Comparison of ENCODE assay signal across 7 mouse cellular contexts in genomic region chr13:51849241-51850033, GRCm38 (mm10). TPM values are rescaled to one million over a fixed set of nuclear protein-coding genes. Genes with fewer than 3 reads are reported as not detected.
DNase-seq lines count a peak whose midpoint lies in the region; ATAC-seq and TF ChIP-seq lines count a peak whose summit lies in the region.

No protein-coding gene starts in this region.

- no peak for TF ChIP-seq POLR2A in CH12.LX (IDR thresholded peaks at IDR 0.05; ENCODE audit: low read depth, low read length)

- H3K9ac ChIP-seq in CH12.LX (ENCODE audit: insufficient read depth, low read depth) = no peak overlapping the region
- peak overlapping the region; percentile 1 for H3K9ac ChIP-seq in forebrain, embryonic 14.5 days (ENCODE audit: low read length)
- peak overlapping the region; percentile 27; the same call in 1 of the 2 replicates for H3K9ac ChIP-seq in lung, embryonic 15.5 days

- no peaks in the 10 kb centered on the region for H3K79me2 ChIP-seq in CH12.LX (replicated peaks; ENCODE audit: control insufficient read depth, extremely low read depth, insufficient read depth, poor library complexity, severe bottlenecking)

- peaks cover 28% of the 10 kb centered on the region for H3K27me3 ChIP-seq in CH12.LX (replicated peaks)
- no peaks in the 10 kb centered on the region for H3K27me3 ChIP-seq in Patski
- 0 out of 2 replicates have a peak, but pooled peaks cover 1% of the 10 kb centered on the region for H3K27me3 ChIP-seq in forebrain, embryonic 14.5 days (replicated peaks; ENCODE audit: control insufficient read depth, insufficient read depth, low read length)
- H3K27me3 ChIP-seq in lung, embryonic 15.5 days = no peaks in the 10 kb centered on the region
- no peaks in the 10 kb centered on the region for H3K27me3 ChIP-seq in splenic B cell, adult 2 months (ENCODE audit: control insufficient read depth, insufficient read depth, low read length, poor library complexity, severe bottlenecking)

- H3K4me2 ChIP-seq in CH12.LX (ENCODE audit: insufficient read depth, low read depth, poor library complexity, severe bottlenecking) = peak overlapping the region; percentile 93
- peak overlapping the region; percentile 87 for H3K4me2 ChIP-seq in forebrain, embryonic 14.5 days (ENCODE audit: low read length)
- H3K4me2 ChIP-seq in lung, embryonic 15.5 days = peak overlapping the region; percentile 99

- H3K9me3 ChIP-seq in CH12.LX (replicated peaks; ENCODE audit: low read length) = no peaks in the 10 kb centered on the region
- no peaks in the 10 kb centered on the region for H3K9me3 ChIP-seq in forebrain, embryonic 14.5 days (replicated peaks; ENCODE audit: control insufficient read depth, low read length)
- H3K9me3 ChIP-seq in lung, embryonic 15.5 days = no peaks in the 10 kb centered on the region

- no peaks in the 10 kb centered on the region for H3K36me3 ChIP-seq in CH12.LX (replicated peaks in 1 of 2; ENCODE audit: control insufficient read depth in 1 of 2, insufficient read depth in 1 of 2, low read length in 1 of 2)
- H3K36me3 ChIP-seq in forebrain, embryonic 14.5 days (ENCODE audit: control insufficient read depth, insufficient read depth, low read length) = no peaks in the 10 kb centered on the region
- no peaks in the 10 kb centered on the region for H3K36me3 ChIP-seq in lung, embryonic 15.5 days
- H3K36me3 ChIP-seq in splenic B cell, adult 2 months (ENCODE audit: control insufficient read depth, insufficient read depth, low read length, poor library complexity, severe bottlenecking) = no peaks in the 10 kb centered on the region

- no peak overlapping the region for H3K4me3 ChIP-seq in CH12.LX (replicated peaks in 1 of 3; ENCODE audit: low read depth in 2 of 3, low read length in 2 of 3, poor library complexity in 1 of 3)
- peak overlapping the region; percentile 69 for H3K4me3 ChIP-seq in forebrain, embryonic 14.5 days (ENCODE audit: low read depth, low read length)
- H3K4me3 ChIP-seq in lung, embryonic 15.5 days = peak overlapping the region; percentile 53

- POLR2A ChIA-PET in Patski (lab: Charles Lee) = interaction anchor here (0.7 to 3.5 kb wide), 5 partner anchors 37 to 1226 kb away, joined by 3 to 21 read pairs (median 6); no protein-coding TSS in a partner anchor

- dilution Hi-C loops in CH12.LX (cut with MboI; ENCODE audit: extremely low pct_ligation_motif_present, extremely low pct_unique_long_range_greater_than_20kb, low sequenced_read_pairs) = loop anchor here (25.0 kb wide), 1 partner anchor 338 kb away; no protein-coding TSS in a partner anchor

- no peak overlapping the region for H3K27ac ChIP-seq in CH12.LX (ENCODE audit: insufficient read depth, low read depth)
- peak overlapping the region; percentile 89 for H3K27ac ChIP-seq in forebrain, embryonic 14.5 days (ENCODE audit: low read depth, low read length)
- H3K27ac ChIP-seq in lung, embryonic 15.5 days = peak overlapping the region; percentile 83

- peaks cover 8 to 40% of the 10 kb centered on the region in 2 experiments for H3K4me1 ChIP-seq in CH12.LX (ENCODE audit: control insufficient read depth in 1 of 2, insufficient read depth in 2 of 2)
- peaks cover 17% of the 10 kb centered on the region for H3K4me1 ChIP-seq in forebrain, embryonic 14.5 days (ENCODE audit: control insufficient read depth, insufficient read depth, low read length)
- peaks cover 54% of the 10 kb centered on the region for H3K4me1 ChIP-seq in lung, embryonic 15.5 days

- no peak for TF ChIP-seq CTCF in CH12.LX (conservative IDR thresholded peaks at IDR 0.05 in 1 of 2, IDR thresholded peaks at IDR 0.05 in 1 of 2; ENCODE audit: low read depth in 2 of 2, low read length in 2 of 2)
- no peak for TF ChIP-seq CTCF in Patski (IDR thresholded peaks at IDR 0.05)

- no peak for DNase-seq in CH12.LX (ENCODE audit: extremely low read depth)
- DNase-seq in Patski (ENCODE audit: low read depth, low spot score) = no peak
- DNase-seq in forebrain, embryonic 14.5 days (ENCODE audit: low spot score) = peak; percentile 74
- peak; percentile 76 for DNase-seq in kidney, adult 18-20 months
- peak; percentile 48 for DNase-seq in splenic B cell, adult 2 months (ENCODE audit: low read depth, low spot score)
- no peak for DNase-seq in frontal cortex, postnatal 14 days (ENCODE audit: low spot score in 2 of 2)

- no peak for TF ChIP-seq EP300 in CH12.LX (IDR thresholded peaks at IDR 0.05; ENCODE audit: low read length)

- WGBS in forebrain, embryonic 14.5 days = 5% methylated on average over 24 of the region's 25 CpGs
- WGBS in lung, embryonic 15.5 days = 4% methylated on average over 23 of the region's 25 CpGs

- TF ChIP-seq RAD21 in CH12.LX (IDR thresholded peaks at IDR 0.05; ENCODE audit: low read depth, low read length) = no peak

- ATAC-seq in Patski = peak; percentile 23
- peak; percentile 9; the same call in 1 of the 2 replicates for ATAC-seq in forebrain, embryonic 14.5 days
- ATAC-seq in lung, embryonic 15.5 days (ENCODE audit: borderline replicate concordance, extremely low read depth, low FRiP score, low TSS enrichment) = no peak

- in situ Hi-C loops in CH12.LX (cut with MboI; ENCODE audit: low pct_ligation_motif_present, low pct_unique_long_range_greater_than_20kb, low sequenced_read_pairs) (loop anchor here (5.0 to 25.0 kb wide), 6 partner anchors 115 to 1138 kb away; partner anchors contain the start of gene Nfil3), Patski (cut with MboI; ENCODE audit: low pct_unique_long_range_greater_than_20kb) (loop anchor here (5.0 to 25.0 kb wide), 5 partner anchors 38 to 688 kb away; partner anchors contain the start of gene Diras2)

- CTCF ChIA-PET in Patski (lab: Charles Lee) = interaction anchor here (2.5 to 2.9 kb wide), 2 partner anchors 230 to 373 kb away, joined by 6 to 10 read pairs; no protein-coding TSS in a partner anchor

TF ChIP-seq in CH12.LX, 34 proteins besides CTCF, POLR2A, EP300 and RAD21:
- TF ChIP-seq ZNF384 (IDR thresholded peaks at IDR 0.05; ENCODE audit: low read depth, low read length) (peak; percentile 63; the same call in 1 of the 2 replicates), CHD2 (IDR thresholded peaks at IDR 0.05; ENCODE audit: low read length) (no peak)
TF ChIP-seq in CH12.LX: peak in this region for 1.

RNA-seq across cellular contexts. Expression of gene Gadd45g, which starts 3.0 kb away (rescaled TPM):
- 1.2 and 2.7 TPM in 2 replicates for total RNA-seq in CH12.LX (2012; rRNA removed)
- total RNA-seq in CH12.LX (2014; rRNA removed) = 2.5 and 3.1 TPM in 2 replicates
- 2.9 and 3.6 TPM in 2 replicates for polyA plus RNA-seq in CH12.LX (2012; ENCODE audit: insufficient read length, low read depth)
- polyA plus RNA-seq in Patski (2021) = 165 TPM
- 112 and 132 TPM in 2 replicates for polyA plus RNA-seq in forebrain, embryonic 14.5 days (2014; fragmentation: Nextera tagmentation; extraction: Ambion mirVana)
- 50.3 and 50.9 TPM in 2 replicates for polyA plus RNA-seq in lung, embryonic 15.5 days (2015; fragmentation: Nextera tagmentation; extraction: Ambion mirVana)

RNA-seq across cellular contexts. Expression of gene Sema4d, which starts 55.9 kb away (rescaled TPM):
- total RNA-seq in CH12.LX (2012; rRNA removed) (16.7 and 17.8 TPM in 2 replicates), CH12.LX (2014; rRNA removed) (9.8 and 12.8 TPM in 2 replicates)
- polyA plus RNA-seq in CH12.LX (2012; ENCODE audit: insufficient read length, low read depth) (57.6 and 67.1 TPM in 2 replicates), Patski (2021) (26.5 TPM)
- 12.7 and 22.1 TPM in 2 replicates for polyA plus RNA-seq in forebrain, embryonic 14.5 days (2014; fragmentation: Nextera tagmentation; extraction: Ambion mirVana)
- 9.7 and 10.0 TPM in 2 replicates for polyA plus RNA-seq in lung, embryonic 15.5 days (2015; fragmentation: Nextera tagmentation; extraction: Ambion mirVana)

Comparison
In these comparisons a context has a peak if more than half of its experiments do, and no peak if none do; other contexts are left out.
1. DNase-seq: peak in forebrain, embryonic 14.5 days (single experiment), kidney, adult 18-20 months (single experiment) and splenic B cell, adult 2 months (single experiment); none in CH12.LX (single experiment), Patski (single experiment) and frontal cortex, postnatal 14 days (0 of 2).
2. H3K4me3 ChIP-seq: peak in forebrain, embryonic 14.5 days (single experiment) and lung, embryonic 15.5 days (single experiment); none in CH12.LX (0 of 3).
3. RNA of gene Gadd45g, which starts 3.0 kb away (polyA plus RNA-seq): 165 TPM in Patski (single experiment), 112 to 132 TPM in forebrain, embryonic 14.5 days and 50.3 to 50.9 TPM in lung, embryonic 15.5 days; 2.9 to 3.6 TPM in CH12.LX; every median in the first group is over 10 times any median in the second.
4. Peak in every context shown above with its lines, with median percentiles within 50 percentile points of each other: H3K4me2 ChIP-seq.